Mouse (Mus musculus) spleen, postnatal 36 days (tissue): ENCODE results near the gene Dmkn.
"Not testable (repeated sequence)": the region's sequence is repeated elsewhere in the genome, so short reads cannot be mapped to it uniquely, and the experiment has no call there.

ENCODE experiments used
- DNase-seq, 2 experiments: peaks; one replicate each; pipeline ENCODE4 v3.0.0; 2022; ENCODE audit warnings: low spot score in 2 of 2, mixed read lengths in 1 of 2

Dmkn gene

DNA sequence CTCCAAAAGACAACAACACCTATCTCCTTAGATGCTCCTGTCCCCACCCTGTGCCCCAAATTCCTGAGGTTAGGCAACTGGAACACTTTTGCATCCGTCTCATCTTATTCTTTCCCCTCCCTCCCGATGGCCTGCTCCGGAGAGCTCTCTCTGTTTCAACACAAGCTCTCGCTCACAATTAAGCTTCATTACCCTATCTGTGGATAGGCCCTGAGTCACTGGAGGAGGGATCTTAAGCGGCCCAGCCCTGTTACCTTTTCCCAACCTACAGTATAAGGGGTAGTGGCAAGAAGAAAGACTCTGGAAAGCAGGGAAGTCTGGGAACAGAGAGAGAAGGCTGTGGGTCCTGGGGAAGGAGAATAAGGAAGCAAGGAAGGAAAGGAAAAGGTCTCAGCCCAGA lies at the start of gene Dmkn:
Gene Dmkn (plus strand): TSS at position 301 of the 400 bp plus-strand sequence.
- no peak for DNase-seq

DNA sequence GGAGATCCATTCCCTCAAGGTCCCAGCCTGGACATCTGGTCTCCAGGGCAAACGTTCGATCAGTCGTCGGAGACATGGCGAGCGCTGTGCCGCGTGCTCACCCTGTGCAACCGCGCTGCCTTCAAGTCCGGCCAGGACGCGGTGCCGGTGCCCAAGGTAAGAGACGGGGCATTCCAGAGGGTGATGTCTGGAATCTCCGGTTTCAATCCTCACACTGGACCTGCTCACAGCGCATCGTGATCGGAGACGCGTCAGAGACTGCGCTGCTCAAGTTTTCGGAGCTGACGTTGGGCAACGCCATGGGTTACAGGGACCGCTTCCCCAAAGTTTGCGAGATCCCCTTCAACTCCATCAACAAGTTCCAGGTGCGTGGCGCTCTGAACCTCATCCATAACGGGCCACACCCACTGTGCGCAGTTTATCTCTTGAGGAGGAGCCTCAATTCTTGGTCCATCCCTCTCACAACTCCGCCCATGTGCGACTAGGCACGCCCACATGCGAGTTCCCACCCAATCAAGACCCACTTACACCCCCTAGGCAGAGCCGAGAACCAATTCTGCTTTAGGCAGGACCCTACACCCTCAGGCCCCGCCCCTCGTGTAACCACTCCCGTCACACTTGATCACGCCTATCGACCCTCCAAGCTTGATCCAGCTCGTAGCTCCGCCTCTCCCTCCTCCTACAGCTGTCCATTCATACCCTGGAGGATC lies 46.4 kb upstream of the Dmkn start:
- DNase-seq, result peak; percentile 83 to 89

- no peak for DNase-seq
These were observed 45.9 kb upstream of the Dmkn start for GRCm38 (mm10) chr7:30717716-30718046.

DNA sequence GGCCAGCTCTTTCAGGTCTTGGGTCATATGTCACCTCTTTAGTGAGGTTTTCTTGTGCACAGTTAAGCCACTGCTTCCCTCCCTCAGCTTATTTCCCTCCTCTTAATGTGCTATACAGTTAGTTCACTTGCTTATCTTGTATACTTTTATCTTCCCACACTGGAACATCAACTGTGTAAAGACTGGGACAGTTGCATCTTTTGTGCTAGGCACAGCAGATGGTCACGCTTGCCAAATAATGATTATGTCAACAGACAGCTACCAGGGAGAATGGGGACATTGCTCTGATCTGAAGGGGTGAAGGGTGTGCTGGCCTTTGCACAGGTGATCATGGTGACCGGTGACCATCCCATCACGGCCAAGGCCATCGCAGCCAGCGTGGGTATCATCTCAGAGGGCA lies 43.9 kb upstream of the Dmkn start:
- no peak for DNase-seq

GRCm38 (mm10) chr7:30721286-30721685 lies 42.3 kb upstream of the Dmkn start:
- no peak for DNase-seq

DNA sequence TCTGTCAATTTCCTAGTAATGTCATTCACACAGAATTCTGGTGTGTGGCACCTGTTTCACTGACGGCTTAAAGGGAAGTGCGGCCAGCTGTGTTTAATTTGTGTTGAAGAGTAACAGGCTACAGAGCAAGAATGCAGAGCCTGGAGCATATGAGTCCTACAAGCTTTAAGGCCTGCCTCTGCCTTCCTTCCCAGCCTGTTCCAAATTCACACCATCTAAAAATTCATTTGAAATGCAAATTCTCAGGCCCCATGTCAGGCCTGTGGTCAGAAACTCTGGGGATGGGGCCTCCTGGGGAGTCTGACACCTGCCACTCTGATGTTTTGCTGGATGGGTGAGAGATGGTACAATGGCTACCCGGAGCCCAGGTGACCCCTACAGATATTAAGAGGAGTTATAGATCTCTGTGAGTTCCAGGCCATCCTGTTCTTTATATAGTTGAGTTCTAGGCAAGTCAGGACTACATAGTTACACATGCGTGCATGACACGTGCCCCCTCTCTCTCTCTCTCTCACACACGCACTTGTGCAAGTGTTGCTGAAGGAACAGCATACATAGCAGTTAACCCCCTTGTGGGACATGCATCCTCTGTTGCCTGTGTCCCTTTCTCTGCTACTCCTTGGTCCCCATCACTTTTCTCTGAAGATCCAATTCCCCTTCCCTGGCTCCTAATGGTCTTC lies 40.1 kb upstream of the Dmkn start:
- no peak for DNase-seq

DNA sequence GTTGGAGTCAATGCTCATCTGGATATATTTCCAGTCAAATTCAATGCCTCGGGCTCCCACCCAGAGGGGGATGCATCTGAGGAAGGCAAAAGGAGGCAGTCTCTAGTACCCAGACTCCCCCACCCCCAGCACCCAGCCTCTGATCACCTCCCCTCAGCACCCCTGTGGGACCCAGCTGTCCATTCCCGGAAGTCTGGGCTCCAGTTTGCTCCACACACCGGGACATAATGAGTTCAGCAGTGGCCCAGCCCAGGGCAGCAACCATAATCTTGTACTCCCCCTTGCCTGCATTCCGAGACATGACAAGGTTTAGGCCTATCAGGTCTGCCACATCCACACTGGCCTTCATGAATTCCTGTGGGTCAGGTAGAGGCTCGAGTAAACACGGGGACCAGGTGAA lies 35.3 kb upstream of the Dmkn start:
- no peak for DNase-seq

- no peak for DNase-seq
These were observed 34.7 kb upstream of the Dmkn start for GRCm38 (mm10) chr7:30728739-30729395.

DNA sequence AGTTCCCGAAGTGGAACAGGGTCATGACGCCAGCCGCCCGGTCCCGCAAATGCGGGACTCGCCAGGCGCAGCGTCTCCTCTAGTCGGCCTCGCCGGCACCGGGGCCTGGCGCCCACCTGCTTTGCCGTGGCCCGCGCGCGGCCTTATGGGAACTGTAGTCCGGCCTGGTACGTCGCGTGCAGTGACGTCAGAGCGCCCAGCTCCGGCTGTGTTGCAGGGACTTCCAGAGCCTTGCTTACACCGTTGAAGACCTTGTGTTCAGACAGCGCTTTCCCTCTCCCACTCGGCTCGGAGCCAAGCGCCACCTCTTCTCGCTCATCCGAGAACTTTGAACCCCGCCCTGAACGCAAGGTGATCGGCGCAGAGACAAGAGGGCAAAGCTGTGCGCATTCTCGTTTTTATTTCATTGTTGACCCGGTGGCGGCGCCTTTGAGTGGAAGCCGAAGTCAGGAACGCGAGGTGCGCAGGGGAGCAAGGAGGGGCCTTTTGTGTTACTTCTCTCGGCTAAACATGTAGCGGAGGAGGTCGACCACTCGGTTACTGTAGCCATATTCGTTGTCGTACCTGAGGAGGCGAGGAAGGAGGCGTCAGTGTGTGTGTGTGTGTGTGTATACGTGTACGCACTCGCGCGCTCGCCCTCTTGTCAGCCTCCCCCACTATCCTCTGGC lies 34.0 kb upstream of the Dmkn start, which contains the start of gene Tmem147:
Gene Tmem147 (minus strand): TSS at position 145 of the 668 bp plus-strand sequence.
- DNase-seq, result peak; percentile 93

DNA sequence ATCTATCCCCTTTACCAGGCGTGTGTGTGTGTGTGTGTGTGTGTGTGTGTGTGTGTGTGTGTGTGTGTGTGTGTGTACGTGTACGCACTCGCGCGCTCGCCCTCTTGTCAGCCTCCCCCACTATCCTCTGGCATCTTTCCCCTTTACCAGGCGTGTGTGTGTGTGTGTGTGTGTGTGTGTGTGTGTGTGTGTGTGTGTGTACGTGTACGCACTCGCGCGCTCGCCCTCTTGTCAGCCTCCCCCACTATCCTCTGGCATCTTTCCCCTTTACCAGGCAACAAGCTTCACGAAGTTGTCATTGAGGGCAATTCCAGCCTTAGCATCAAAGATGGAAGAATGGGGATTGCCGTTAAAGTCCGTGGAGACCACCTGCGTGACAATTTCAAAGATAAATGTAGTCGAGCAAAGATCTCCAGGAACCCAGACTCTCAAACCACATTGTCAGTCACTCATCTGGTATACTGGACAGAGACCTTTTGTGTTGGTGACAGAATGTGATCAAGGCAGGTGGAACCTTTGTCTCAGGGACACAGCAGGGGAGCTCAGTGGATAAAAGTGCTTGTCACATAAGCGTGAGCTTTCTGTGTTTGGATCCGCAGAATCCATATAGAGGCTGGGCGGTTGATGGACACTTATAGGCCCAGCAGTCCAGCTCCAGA lies 33.4 kb upstream of the Dmkn start:
- not testable (repeated sequence) for DNase-seq

- no peak for DNase-seq
These were observed 27.3 kb upstream of the Dmkn start for GRCm38 (mm10) chr7:30736211-30736610.

- DNase-seq, result peak; percentile 67 to 71
These were observed 21.0 kb upstream of the Dmkn start for GRCm38 (mm10) chr7:30742570-30742969.

DNA sequence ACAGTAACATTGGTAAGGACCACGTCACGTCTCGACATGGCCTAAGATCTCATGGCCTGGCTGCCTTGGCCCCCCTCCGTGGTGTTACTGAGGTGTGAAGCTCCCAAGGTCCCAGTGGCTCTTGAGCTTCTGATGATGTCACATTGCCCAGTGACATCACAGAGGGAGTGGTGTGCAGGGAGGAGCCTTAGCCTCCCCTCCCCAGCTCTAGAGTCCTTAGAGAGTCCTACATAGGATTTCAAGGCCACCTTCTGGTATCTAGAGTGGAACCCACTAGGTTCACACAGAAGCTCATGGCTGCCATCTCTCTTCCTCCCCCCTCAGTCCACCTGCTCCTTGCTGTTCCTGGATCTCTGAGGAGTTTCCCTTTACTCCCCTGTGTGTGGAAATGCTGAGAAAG lies 19.9 kb upstream of the Dmkn start, which contains the start of gene Gapdhs:
Gene Gapdhs (minus strand): TSS at position 65 of the 400 bp plus-strand sequence.
- not testable (repeated sequence) for DNase-seq

DNA sequence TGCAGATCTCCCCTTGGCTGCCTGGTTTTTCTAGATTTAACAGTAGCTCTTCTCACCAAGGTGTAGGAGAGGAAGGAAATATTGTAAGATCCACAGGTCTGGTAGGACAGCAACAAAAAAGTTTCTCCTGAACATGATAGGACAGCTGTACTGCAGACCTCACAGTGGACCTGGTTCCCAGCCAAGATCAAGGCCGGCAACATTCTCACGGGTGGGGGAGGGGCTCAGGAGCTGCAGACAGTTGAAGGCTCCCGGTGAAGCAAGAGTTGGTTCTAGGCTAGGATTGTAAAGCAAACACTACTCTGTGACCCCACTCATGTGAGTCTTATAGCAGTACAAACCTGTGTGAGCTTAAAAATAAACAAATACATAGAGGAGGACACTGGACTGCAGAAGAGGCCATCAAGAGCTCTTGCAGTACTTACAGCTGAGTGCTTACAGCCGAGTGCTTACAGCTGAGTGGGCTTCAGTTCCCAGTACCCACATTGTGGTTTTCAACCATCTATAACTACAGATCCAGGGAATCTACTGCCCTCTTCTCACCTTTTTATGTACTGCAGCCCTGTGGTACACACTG lies 19.4 kb upstream of the Dmkn start:
- DNase-seq, result no peak

DNA sequence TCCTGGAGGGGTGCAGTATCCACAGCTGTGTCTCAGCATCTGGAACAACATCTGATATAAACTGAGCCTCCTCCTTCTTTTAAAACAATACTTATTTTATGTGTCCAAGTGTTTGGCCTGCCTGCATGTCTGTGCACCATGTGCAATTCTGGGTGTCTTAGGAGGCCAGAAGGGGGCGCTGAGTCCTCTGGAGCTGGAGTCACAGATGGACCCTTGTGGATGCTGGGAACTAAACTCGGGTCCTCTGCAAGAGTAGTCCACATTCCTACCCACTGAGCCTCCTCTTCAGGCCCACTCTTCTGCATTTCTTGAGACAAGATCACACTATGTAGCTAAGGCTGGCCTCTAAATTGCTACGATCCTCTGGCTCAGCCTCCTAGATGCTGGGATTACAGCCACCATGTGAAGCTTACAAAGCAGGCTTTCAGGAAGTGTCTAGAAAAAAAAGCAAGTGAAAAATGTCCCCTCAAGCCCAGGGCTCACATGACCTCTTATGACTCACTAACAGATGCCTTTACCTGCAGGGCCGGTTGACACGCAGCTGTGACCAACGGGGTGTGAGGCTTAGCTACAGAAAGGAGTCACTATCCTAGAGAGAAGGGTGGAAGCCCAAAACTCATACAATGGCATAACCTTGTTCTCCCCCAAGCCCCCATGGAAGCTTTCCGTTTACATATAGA lies 15.9 kb upstream of the Dmkn start:
- DNase-seq, result no peak

DNA sequence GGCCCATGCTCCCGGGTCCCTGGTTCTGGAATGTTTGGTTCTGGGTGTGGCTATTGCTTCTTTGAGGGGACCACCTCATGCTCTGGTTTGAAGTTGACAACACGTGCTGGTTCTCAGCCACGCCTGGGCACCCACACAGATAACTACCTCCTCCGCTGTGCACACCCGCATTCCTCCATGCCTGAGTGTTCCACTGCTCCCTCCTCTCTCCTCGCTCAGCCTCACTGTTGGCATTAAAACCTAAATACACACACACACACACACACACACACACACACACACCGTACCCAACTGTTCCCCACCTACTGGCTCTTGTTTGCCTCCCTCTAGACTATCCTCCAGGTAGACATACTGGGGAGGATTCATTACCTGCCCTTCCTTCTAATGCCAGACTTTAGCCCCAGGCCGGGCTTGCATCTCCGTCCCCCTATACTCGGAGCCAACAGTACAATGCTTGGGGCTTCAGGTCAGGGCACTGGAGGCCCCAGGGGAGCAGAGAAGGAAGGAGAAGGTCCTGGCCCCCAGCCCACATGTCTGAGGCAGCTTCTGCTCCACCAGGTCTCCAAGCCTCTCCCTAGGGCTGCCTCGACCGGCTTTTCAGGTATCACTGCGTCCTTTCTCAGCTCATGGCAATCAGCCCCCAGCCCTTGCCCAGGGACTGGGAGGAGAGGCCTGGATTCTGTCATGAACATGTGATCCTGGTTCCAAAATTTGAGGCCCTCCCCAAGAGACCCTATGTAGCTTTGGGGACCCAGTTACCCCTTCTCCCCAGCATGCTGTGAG lies 13.5 kb upstream of the Dmkn start:
- DNase-seq, result no peak

DNA sequence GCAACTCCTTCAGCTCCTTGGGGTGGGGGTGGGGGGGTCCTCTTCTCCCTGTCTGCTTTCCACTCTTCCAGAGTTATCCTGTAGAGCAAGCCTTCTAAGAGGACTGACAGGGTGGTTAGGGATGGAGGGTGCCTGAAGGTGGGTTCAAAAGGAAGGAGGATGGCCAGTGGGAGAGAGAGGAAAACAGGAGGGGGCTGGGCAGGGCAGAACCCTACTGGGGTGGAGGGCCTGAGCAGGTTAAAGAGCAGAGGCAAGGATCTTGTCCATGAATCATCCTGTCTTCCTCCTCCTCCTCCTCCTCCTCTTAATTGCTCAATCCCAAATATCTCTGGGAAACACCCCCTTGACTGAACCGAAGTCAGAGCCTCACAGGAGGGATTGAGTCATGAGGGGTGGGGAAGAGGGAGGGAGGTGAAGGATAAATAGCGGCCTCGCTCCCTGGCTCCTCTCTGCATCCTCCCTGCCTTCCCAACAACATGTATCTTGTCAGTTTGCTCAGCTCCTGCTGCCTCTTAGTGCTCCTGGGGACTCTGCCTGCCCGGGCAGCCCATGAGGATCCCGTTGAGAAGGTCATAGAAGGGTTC lies 12.4 kb upstream of the Dmkn start, which contains the start of gene Sbsn:
Gene Sbsn (plus strand): TSS at position 386 of the 584 bp plus-strand sequence.
- DNase-seq, result no peak

- DNase-seq, result no peak
These were observed 6.6 kb upstream of the Dmkn start for GRCm38 (mm10) chr7:30757001-30757400.

DNA sequence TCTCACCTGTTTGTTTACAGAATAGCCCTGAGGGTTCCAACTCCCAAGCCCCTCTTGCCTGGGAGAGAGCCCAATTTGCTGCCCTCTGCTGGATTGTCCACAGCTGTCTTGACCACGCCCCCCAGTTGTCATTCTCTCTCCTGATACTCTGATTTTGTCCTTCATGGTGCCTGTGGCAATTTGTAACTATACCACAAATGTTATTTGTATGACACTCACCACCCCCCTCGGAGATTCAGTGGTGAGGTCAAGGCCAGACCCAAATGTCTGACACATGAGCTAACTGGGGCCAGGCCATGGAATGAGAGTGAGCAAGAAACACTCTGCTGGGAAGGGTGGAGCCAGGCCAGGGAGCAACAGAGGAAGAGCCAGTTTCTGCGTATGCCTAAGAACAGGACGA lies 4.7 kb upstream of the Dmkn start:
- DNase-seq, result no peak
